Mouse (Mus musculus) neural tube, embryonic 11.5 days (tissue): ENCODE measurements around the gene Sgtb. TPM values are rescaled to one million over a fixed set of nuclear protein-coding genes. Genes with fewer than 3 reads are reported as not detected.

ENCODE experiments used
- ATAC-seq: fragments of 200-750 bp; cut with Nextera tagmentation; 2 replicates; pipeline ENCODE4 v1.8.0; 2017; ENCODE audit warnings: moderate number of reproducible peaks, mild to moderate bottlenecking, moderate TSS enrichment, moderate library complexity; ENCODE audit not compliant: insufficient read depth, low FRiP score, low TSS enrichment
- DNase-seq: peaks from one replicate; pipeline ENCODE4 v3.0.0-alpha.2; 2015; ENCODE audit warnings: low spot score
- H3K27ac ChIP-seq: fragments of 300-500 bp; sonication (generic); 2 replicates; pipeline ENCODE4 v1.5.1; 2014; ENCODE audit warnings: low read depth, mild to moderate bottlenecking, low read length
- H3K27me3 ChIP-seq: fragments of 300-500 bp; sonication (generic); 2 replicates; pipeline ENCODE4 v1.6.1; 2014; ENCODE audit warnings: mild to moderate bottlenecking, low read length, mixed read lengths; ENCODE audit not compliant: control insufficient read depth, insufficient read depth
- H3K36me3 ChIP-seq: fragments of 300-500 bp; sonication (generic); 2 replicates; pipeline ENCODE4 v1.6.1; 2014; ENCODE audit warnings: mild to moderate bottlenecking, low read length, moderate library complexity, mixed read lengths; ENCODE audit not compliant: control insufficient read depth, insufficient read depth
- H3K4me1 ChIP-seq: fragments of 300-500 bp; sonication (generic); 2 replicates; pipeline ENCODE4 v1.6.1; 2014; ENCODE audit warnings: low read length, mixed read lengths; ENCODE audit not compliant: control insufficient read depth, insufficient read depth
- H3K4me2 ChIP-seq: fragments of 300-500 bp; sonication (generic); 2 replicates; pipeline ENCODE4 v1.6.1; 2014; ENCODE audit warnings: low read depth, mild to moderate bottlenecking, moderate library complexity
- H3K4me3 ChIP-seq: fragments of 300-500 bp; sonication (generic); 2 replicates; pipeline ENCODE4 v1.5.1; 2014; ENCODE audit warnings: low read depth, low read length
- H3K9ac ChIP-seq: fragments of 300-500 bp; sonication (generic); 2 replicates; pipeline ENCODE4 v1.6.1; 2014; ENCODE audit warnings: mild to moderate bottlenecking, low read length
- H3K9me3 ChIP-seq: fragments of 300-500 bp; sonication (generic); 2 replicates; pipeline ENCODE4 v1.6.1; 2016; ENCODE audit warnings: low read length; ENCODE audit not compliant: control insufficient read depth
- WGBS: fragments of 180-500 bp; shearing (Covaris S2); extraction: QIAGEN DNeasy Blood & Tissue Kit; methylation state at CpG from one replicate; pipeline ENCODE4 v1.1.7; 2014; 5-methylcytosine and 5-hydroxymethylcytosine counted together
- polyA plus RNA-seq: library from polyadenylated mRNA; unstranded; fragments of >200 nt; fragmentation: Nextera tagmentation; extraction: Ambion mirVana; gene quantifications from 2 replicates; pipeline ENCODE4 v1.2.1, GENCODE M21; 2014

Sgtb gene
- polyA plus RNA-seq, 1 experiment from 2014 or later = 29.8 TPM

DNA sequence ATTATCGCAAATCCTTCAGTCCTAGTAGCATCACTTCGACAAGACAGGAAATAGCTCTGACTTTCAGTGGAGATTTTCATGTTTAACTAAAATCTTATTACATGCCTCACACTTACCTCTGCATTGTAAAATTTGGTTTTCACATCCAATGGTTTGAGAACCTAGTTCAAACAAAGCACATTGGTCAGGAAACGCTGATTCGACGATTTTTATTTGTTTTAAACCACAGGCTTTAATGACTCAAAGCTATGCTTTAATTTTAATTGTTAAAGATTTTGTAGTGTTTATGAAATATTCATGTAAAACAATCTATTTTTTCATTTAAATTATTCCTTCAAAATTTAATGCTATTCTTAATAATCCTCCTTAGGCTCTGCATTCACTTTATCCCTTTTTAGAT, 44.6 kb downstream of the Sgtb start:
- no peak for ATAC-seq

DNA sequence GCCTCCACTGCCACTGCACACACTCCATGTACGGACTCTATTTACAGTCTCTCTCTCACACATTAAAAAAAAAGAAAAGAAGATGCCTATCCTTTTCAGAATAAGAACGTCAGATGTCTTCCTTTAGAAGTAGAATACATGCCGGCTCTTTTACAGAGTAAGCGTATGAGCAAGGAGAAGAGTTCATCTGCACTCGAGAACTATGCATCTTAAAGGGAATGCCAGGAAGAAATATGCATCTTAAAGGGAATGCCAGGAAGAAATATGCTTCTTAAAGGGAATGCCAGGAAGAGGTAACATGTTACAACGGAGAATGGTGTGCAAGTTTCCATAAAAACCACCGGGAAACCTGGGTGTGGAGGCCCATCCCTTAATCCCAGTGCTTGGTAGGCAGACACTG, 45.6 kb downstream of the Sgtb start:
- no peak overlapping the region for H3K4me2 ChIP-seq
- H3K9ac ChIP-seq = no peak overlapping the region
- no peak overlapping the region for H3K27ac ChIP-seq
- no peak for DNase-seq
- no peaks in the 10 kb centered on the region for H3K9me3 ChIP-seq
- H3K27me3 ChIP-seq = no peaks in the 10 kb centered on the region
- no peaks in the 10 kb centered on the region for H3K36me3 ChIP-seq
- 92% methylated on average over 7 of the region's 7 CpGs for WGBS
- no peaks in the 10 kb centered on the region for H3K4me1 ChIP-seq
- ATAC-seq = no peak
- H3K4me3 ChIP-seq = no peak overlapping the region

More for the DNA sequence above, 44.6 kb downstream of the Sgtb start:
- Histone ChIP-seq H3K4me1 (no peaks in the 10 kb centered on the region), H3K4me2 (no peak overlapping the region), H3K27me3 (no peaks in the 10 kb centered on the region), H3K36me3 (peaks cover 2% of the 10 kb centered on the region; the same call in 1 of the 2 replicates), H3K9ac (no peak overlapping the region), H3K27ac (no peak overlapping the region), H3K9me3 (no peaks in the 10 kb centered on the region), H3K4me3 (no peak overlapping the region)
- WGBS = 94% methylated on average over 5 of the region's 5 CpGs
- no peak for DNase-seq

DNA sequence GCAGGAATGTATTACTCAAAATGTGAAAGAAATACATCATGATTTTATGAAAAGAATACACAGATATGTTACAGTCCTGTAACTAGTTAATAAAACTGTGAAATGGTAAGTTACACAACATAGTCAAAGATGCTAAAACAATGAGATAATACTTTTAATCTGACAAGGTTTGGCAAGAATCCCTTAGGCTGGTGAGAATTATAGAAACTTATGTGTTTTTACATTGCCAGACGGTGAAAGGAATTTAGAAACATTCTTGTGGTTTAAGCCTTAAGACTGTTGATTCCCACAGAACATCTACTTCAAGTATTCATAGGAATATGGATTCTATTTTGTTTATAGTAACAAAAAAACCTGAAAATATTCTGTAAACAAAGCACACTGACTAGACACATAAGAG, 46.1 kb downstream of the Sgtb start:
- H3K9ac ChIP-seq = no peak overlapping the region
- no peaks in the 10 kb centered on the region for H3K9me3 ChIP-seq
- H3K4me1 ChIP-seq = no peaks in the 10 kb centered on the region
- H3K27ac ChIP-seq = no peak overlapping the region
- DNase-seq (no peak), ATAC-seq (no peak)
- H3K4me2 ChIP-seq = no peak overlapping the region
- no peaks in the 10 kb centered on the region for H3K36me3 ChIP-seq
- WGBS = 86% methylated on average over 1 of the region's 1 CpGs
- no peak overlapping the region for H3K4me3 ChIP-seq
- no peaks in the 10 kb centered on the region for H3K27me3 ChIP-seq

DNA sequence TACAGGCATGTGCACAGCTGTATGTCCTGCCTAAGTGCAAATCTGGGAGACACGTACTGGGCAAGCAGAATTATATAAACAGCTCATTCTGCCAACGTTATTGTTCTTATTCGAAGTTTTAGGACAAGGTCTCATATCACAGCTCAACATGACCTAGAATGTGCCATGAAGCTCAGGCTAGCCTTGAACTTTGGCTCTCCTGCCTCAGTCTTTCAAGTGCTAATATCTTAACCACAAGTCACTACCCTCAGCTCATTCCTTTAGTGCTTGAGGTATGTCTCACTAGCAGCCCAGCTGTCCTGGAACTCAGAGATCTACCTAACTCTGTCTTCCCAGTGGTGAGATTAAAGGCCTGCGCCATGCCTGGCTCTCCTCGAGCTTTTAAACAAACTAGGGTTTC, 62.2 kb downstream of the Sgtb start:
- Histone ChIP-seq H3K9ac (no peak overlapping the region), H3K9me3 (no peaks in the 10 kb centered on the region), H3K4me3 (no peak overlapping the region), H3K27me3 (no peaks in the 10 kb centered on the region), H3K27ac (no peak overlapping the region), H3K4me1 (0 out of 2 replicates have a peak, but pooled peaks cover 3% of the 10 kb centered on the region), H3K36me3 (peaks cover 6% of the 10 kb centered on the region; the same call in 1 of the 2 replicates), H3K4me2 (no peak overlapping the region)
- no peak for ATAC-seq
- no peak for DNase-seq
- 94% methylated on average over 5 of the region's 5 CpGs for WGBS

DNA sequence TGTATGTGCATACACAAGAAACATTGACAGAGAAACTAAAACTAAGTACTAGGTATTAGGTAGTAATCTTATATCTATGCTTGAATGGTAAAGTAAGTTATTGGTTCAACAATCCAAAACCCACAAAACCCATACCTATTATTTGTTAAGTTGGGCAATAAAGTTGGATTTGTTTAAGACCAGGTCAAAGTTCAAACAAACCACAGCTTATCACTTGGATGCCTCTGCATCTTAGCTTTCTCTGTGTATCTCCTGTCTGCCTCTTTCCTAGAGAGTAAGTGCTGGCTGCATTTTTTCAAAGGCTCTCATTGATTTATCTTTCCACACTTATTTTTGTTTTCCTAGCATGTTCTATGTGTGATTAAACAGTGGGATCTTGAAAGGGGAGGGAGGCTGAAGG, 63.0 kb downstream of the Sgtb start:
- no peak for DNase-seq
- Histone ChIP-seq H3K27ac (no peak overlapping the region), H3K4me1 (0 out of 2 replicates have a peak, but pooled peaks cover 5% of the 10 kb centered on the region), H3K4me2 (no peak overlapping the region), H3K27me3 (no peaks in the 10 kb centered on the region), H3K9ac (no peak overlapping the region), H3K36me3 (0 out of 2 replicates have a peak, but pooled peaks cover 4% of the 10 kb centered on the region), H3K4me3 (no peak overlapping the region), H3K9me3 (no peaks in the 10 kb centered on the region)
- ATAC-seq = no peak

DNA sequence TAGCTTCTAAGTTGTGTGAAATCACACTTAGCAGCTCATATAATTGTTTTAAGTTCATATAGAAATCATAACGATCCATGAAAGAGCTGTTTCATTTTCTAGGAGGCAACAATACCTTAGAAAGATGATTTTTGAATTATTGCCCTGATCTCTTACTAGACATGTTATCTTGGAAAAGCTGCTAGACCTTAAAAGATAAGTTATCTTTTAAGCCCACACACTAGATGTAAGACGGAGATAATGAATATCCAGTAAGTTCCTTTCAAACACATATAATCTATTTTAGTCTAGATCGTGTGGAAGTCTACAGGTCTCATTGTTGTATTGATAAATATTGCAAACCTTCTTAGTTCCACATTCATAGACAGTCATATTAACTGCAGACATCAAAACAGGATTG, 67.3 kb downstream of the Sgtb start:
- Histone ChIP-seq H3K9ac (no peak overlapping the region), H3K4me1 (peaks cover 9% of the 10 kb centered on the region; the same call in 1 of the 2 replicates), H3K4me2 (peak overlapping the region; percentile 35), H3K9me3 (no peaks in the 10 kb centered on the region), H3K27ac (no peak overlapping the region), H3K36me3 (no peaks in the 10 kb centered on the region), H3K27me3 (no peaks in the 10 kb centered on the region), H3K4me3 (peak overlapping the region; percentile 9)
- DNase-seq (no peak), ATAC-seq (no peak)
- WGBS = 85% methylated on average over 3 of the region's 3 CpGs

DNA sequence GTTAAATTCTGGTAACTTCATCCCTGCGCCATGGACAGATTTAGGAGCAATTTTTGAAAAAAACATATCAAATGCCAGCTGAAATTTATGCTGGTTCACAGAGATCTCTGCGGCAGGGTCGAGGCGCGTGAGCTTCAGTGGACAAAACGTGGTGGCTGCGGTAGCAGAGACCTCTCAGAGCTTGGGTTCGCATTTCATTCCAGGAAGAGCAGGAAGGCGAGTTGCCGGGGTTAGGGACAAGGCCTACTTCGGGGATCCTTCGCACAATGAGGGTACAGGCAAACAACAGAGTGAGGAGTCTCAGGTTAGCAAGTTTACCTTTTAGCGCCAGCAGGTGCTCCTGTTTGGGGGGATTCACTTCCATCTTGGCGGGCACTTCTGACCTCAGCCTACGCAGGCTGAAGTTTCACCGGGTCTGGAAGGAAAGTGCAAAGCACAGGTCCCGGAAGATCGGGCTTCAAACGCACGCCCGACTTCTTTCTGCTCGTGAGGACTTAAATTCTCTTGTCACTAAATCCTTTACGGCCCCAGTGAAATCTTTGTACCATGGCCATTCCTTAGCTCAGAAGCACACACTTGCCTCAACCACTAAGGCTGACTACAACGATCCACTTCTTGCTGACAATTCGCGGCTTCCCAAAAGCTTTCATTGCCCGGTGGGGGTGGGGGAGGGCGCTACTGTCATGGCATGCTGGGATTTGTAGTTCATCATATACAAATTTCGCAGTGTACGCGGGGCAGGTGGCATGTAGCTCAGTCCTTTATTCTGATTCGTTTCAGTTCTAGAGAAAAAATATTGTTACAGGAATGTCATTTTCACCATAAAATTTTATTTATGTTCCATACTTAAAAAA, 68.5 kb downstream of the Sgtb start, which contains the start of gene Trappc13:
Trappc13 (minus strand) TSS at position 674 of the 854 bp plus-strand sequence.
- no peaks in the 10 kb centered on the region for H3K27me3 ChIP-seq
- ATAC-seq (peak; percentile 87), DNase-seq (peak; percentile 85)
- H3K27ac ChIP-seq = peak within 1 kb of the TSS; percentile 63
- no peaks in the 10 kb centered on the region for H3K9me3 ChIP-seq
- H3K4me3 ChIP-seq = peak within 1 kb of the TSS; percentile 80
- H3K9ac ChIP-seq = peak within 1 kb of the TSS; percentile 81
- no peaks in the 10 kb centered on the region for H3K36me3 ChIP-seq
- peaks cover 9% of the 10 kb centered on the region; the same call in 1 of the 2 replicates for H3K4me1 ChIP-seq
- WGBS = under 1% methylated on average over 32 of the region's 32 CpGs
- peak within 1 kb of the TSS; percentile 69 for H3K4me2 ChIP-seq

DNA sequence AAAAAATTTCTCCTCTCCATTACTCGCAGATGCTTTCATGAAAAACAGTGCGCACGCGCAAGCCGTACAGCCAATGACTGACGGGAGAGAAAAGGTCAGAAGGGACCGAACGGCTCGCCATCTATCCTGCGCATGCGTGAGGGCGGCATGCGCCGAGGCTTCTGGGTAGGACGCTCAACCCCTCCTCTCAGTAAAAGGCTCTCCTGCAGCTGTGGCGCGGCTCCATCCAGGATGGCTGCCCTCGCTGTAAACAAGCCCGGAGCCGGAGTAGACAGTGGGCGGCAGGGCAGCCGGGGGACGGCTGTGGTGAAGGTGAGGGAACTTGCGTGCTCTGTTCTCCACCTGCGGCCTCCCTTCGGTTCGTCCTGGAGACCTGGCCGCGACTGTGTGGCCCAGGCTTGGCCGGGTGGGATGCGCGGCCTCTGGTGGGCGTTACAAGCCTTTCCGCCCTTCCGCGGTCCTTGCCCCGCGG, 69.1 kb downstream of the Sgtb start, which contains the start of gene Trim23:
Trim23 (plus strand) TSS at position 148 of the 472 bp plus-strand sequence.
- under 1% methylated on average over 38 of the region's 38 CpGs for WGBS
- Histone ChIP-seq H3K27ac (peak within 1 kb of the TSS; percentile 63), H3K4me3 (peak within 1 kb of the TSS; percentile 80), H3K27me3 (no peaks in the 10 kb centered on the region), H3K4me2 (peak within 1 kb of the TSS; percentile 69), H3K9ac (peak within 1 kb of the TSS; percentile 81), H3K36me3 (no peaks in the 10 kb centered on the region), H3K4me1 (peaks cover 9% of the 10 kb centered on the region; the same call in 1 of the 2 replicates), H3K9me3 (no peaks in the 10 kb centered on the region)
- ATAC-seq = peak; percentile 98
- peak; percentile 98 for DNase-seq
